Mouse (Mus musculus): ENCODE measurements at regions not wholly inside any gene's neighbourhood (a gene's known extent, or its start where the extent isn't known, plus 50 kb on each side); places are given as distances from the start of the nearest gene placed in this dataset.
A peak's percentile ranks its signal among the peaks of the same experiment; 100 is the strongest.

- no peak for DNase-seq
Measured at GRCm38 (mm10) chr14:114820677-114821076, 271.3 kb upstream of the Gpc5 start.

GRCm38 (mm10) chr14:114821098-114821594 lies 270.9 kb upstream of the Gpc5 start:
- no peak for DNase-seq

- no peak for DNase-seq
Measured at GRCm38 (mm10) chr14:114821672-114822071, 270.3 kb upstream of the Gpc5 start.

GRCm38 (mm10) chr14:114826662-114827321 lies 265.2 kb upstream of the Gpc5 start:
- no peak for DNase-seq

- no peak for DNase-seq
Measured at GRCm38 (mm10) chr14:114829310-114829709, 262.7 kb upstream of the Gpc5 start.

DNA sequence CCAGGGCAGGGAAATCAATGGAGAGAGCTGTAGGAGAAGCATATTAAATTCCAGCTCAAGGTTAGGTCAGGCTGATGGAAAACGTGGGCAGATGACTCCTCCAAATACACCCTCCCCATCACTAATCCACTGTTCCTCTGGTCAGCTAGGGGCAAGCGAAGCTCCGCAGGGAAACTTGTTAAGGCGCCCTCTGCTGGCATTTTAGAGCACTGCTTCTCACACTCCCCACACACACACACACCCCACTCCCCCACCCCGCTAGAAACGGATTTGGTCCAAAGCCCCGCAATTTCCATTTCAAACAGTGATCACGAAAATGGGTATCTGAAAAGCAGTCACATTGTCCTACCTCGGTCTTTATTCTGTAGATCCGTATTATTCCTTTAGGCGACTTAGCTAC lies 259.0 kb upstream of the Gpc5 start:
- no peak for DNase-seq

DNA sequence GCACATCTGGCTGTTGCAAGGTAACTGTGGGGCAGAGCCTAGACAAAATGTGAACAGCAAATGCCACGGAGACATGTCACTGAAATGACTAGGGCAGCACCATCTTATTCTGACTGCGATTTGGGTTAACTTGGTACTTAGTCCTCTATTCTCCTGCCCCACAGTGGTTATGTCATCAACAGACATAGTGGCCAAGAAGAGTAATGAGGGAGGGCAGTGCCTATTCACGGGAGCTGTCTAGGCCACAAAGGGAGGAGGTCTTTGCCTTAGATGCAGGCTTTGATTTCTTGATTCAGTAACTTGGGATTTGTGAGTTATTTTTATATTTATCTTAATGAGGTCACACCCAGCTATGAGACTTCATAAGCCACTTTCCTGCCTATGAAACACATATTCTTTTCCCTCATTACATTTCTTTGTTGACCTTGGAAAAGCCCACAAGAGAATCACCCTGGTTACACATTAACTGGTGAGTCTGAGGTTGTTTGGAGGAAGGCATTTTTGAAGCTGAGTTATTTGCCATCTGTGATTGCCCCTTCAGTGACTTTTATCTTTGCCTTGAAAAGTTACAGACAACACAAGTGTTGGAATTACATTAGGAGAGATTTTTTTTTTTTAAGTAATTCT lies 255.2 kb upstream of the Gpc5 start:
- peak; percentile 9 for DNase-seq

GRCm38 (mm10) chr14:114837652-114838276 lies 254.3 kb upstream of the Gpc5 start:
- DNase-seq: no peak

DNA sequence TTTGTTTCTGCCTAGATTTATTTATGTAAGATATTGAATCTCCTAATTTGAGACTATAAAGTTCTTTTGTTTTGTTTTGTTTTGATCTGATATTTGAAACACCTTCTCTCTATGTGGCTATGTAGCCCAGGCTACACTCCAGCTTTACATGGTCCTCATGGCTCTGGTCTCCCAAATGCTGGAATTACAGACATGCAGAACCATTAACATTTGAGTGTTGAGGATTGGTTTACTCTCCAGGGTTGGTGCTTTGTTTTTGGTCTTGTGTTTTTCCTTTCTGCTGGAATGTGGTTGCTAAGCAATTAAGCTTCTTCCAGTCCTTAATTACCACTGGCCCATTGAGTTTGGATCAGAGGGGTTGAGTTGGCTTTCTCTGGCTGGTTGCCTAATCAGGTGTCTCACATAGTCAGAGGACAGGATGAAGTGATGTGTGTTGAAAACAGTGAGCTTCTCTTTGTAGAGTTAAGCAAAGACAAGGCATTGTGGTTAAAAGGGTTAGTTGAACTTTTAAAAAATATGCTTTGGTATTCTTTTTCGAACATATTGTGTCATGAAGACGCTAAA lies 252.6 kb upstream of the Gpc5 start:
- DNase-seq: no peak

DNA sequence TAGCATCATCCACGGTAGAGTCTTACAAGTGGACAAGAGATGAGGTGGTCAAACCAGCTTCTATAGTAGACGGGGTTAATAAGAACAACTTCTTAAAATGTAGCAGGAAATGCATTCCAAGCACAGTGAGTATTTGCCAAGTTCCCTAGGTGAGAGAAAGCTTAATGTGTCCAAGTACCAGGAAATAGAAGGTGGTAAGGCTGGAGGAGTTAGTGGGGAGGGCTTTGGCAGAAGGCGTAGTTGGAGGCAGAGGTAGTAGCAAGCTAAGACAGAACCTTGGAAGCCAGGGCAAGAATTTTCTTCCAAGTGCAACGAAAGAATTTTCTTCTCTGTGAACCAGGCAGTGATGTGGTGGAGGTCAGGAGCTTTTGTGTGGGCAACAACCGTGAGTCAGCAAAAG lies 251.2 kb upstream of the Gpc5 start:
- no peak for DNase-seq

- DNase-seq: no peak
Measured at GRCm38 (mm10) chr14:114841552-114841951, 250.5 kb upstream of the Gpc5 start.

- DNase-seq: no peak
Measured at GRCm38 (mm10) chr14:114842327-114842726, 249.7 kb upstream of the Gpc5 start.

DNA sequence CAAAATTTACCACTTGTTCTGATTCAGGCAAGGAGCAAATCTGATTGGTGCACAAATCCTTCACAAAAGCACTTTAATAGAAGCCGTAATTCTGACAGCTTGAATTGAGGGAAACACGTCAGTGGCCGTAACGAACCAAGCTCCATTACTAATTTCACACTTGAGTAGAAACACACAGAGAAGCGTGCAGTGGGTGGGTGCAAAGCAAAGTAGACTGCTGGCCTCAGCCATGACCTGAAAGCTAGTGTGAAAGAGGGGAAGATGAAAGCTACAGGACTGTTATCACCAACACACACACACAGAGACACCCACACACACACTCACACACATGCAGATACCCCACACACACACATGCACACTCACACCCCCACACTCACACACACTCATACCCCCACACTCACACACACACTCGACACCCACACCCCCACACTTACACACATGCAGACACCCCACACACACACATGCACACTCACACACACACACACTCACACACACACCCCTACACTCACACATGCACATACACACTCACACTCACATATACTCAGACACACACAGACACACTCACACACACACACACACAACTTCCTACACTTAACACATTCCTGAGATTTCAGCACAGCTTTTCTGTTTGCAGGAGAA lies 248.8 kb upstream of the Gpc5 start:
- DNase-seq: no peak

DNA sequence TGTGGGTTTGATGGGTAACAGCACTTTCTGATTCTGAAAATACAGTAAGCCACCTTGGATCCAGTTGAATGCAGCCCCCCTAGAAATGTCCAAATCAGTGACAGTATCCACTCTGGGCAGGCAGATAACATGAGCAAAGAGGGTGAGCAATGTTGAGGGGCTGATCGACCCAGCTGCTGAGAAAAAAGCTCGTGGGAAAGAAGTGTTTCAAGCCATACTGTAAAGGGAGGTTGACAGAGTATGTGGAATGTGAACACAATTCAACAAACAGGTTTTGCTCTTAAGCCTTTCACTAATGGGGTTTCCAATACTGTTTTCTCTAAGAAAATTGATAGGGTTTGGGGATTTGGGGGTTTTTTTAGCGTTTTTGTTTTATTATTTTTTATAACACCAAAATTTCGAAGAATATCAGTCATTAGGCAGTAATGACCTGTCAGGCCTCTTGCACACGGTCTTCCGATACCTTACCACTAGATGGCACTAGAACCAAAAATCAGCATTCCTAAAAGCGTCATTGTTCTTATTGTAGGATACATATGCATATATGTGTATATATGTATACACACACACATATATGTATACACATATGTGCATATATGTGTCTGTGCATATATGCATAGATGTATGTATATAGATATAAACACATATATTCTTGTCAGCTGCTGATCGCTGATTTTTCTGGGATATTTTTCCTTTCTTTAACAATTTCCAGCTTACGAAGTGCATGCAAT lies 237.5 kb upstream of the Gpc5 start:
- DNase-seq: peak; percentile 32

GRCm38 (mm10) chr14:114855055-114855740 lies 236.8 kb upstream of the Gpc5 start:
- no peak for DNase-seq

DNA sequence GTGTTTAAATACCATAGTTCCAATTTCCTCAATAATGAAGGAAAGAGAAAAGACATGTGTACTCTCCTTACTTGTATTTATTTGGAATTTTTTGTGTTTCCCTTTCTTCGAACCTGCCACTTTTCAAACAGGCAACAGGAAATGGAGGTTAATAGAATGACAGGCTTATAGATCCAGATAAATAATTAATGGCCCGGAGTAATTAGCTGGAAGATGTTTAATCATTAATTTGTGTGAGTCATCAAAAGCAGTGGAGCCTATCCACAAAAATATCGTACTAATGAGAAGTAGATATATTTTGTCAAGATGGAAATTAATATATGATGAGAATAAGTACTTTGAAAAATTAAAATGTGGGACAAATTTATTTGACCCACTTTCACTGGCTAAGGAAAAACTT lies 236.3 kb upstream of the Gpc5 start:
- peak; percentile 33 for DNase-seq

GRCm38 (mm10) chr14:114856243-114857031 lies 235.6 kb upstream of the Gpc5 start:
- DNase-seq: peak; percentile 24

DNA sequence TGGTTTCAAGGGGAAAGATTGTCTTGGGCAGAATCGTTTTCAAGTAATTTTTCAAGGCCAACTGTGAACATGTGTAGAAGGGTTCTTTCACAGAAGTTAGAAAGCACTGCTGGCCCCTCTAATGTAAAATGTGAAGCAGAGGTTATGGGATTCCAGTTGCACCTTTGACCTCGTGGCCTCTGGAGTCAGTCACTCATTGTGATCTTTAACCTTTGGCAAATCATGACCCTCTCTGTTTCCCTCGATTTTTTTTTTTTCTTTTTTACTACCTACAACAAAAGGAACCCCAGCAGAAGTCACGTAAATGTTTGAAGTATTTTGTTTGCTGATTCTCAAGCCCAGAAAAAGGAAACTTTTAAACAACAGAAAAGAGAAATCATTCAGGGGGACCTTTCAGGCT lies 234.8 kb upstream of the Gpc5 start:
- peak; percentile 12 for DNase-seq

DNA sequence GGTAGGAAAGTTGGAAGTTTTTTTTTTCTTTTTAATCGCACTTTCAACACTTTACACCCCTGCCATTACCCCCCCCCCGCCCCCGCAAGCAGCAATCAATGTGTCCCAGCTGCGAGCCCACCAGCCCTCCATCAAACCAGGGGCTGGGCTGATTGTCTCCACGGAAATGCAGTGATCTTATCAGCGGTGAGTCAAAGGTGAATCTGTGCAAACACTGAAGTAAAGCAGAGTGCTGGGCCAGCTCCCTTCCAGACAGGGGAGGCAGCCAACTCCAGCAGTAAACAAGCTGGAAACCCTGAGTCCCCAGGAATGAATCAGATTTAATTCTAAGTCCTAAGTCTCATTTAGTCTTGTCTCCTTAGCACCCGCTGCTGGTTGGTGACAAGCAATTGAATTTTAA lies 234.3 kb upstream of the Gpc5 start:
- DNase-seq: no peak

DNA sequence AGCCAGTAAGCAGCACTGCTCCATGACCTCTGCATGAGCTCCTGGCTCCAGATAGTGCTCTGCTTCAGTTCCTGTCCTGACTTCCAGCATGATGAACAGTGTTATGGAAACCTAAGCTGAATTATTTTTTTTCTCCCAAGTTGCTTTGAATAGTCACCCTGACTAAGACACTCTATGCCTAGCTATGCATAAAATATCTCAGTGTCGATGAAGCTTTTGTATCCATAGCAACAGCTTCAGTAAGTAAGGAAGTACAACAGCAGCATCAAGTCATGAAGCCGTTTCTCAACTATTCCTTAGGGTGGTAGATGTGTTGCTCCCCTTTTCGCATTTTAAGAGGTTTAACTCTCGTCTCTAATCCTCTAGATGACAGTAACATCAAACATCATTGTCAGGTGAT lies 228.4 kb upstream of the Gpc5 start:
- DNase-seq: no peak

GRCm38 (mm10) chr14:114864102-114864501 lies 227.9 kb upstream of the Gpc5 start:
- DNase-seq: no peak
